Comparison of ENCODE assay signal across 8 mouse cellular contexts in the genomic region with DNA sequence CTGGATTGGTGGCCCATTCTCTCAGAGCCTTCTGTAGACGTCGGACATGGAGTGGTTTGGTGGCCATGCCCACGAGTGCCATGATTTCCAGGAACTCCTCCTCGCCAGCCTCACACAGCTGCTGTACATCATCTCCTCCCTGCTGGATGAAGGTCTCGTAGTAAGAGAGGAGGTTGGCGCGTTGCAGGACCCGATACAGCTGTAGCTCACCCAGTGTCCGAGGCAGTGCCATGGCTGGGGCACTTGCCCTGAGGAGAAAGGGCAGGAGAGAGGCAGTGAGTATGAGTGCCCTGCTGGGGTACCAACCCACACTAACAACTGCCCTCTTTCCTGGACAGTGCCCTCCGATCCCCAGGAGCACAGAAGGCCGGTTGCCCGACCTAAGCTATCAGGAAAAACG. TPM values are rescaled to one million over a fixed set of nuclear protein-coding genes. Genes with fewer than 3 reads are reported as not detected.
DNase-seq lines count a peak whose midpoint lies in the region; ATAC-seq and TF ChIP-seq lines count a peak whose summit lies in the region.

No protein-coding gene starts in this region.

- H3K4me2 ChIP-seq in forebrain, embryonic 12.5 days: peak overlapping the region; percentile 97
- H3K4me2 ChIP-seq in forebrain, embryonic 11.5 days (ENCODE audit: low read depth, low read length, severe bottlenecking): no peak overlapping the region
- H3K4me2 ChIP-seq in midbrain, embryonic 11.5 days: no peak overlapping the region
- H3K4me2 ChIP-seq in midbrain, postnatal 0 days (ENCODE audit: low read depth, low read length, poor library complexity, severe bottlenecking): no peak overlapping the region
- H3K4me2 ChIP-seq in intestine, postnatal 0 days (replicated peaks; ENCODE audit: low read depth): peak overlapping the region; percentile 93

- H3K9me3 ChIP-seq in forebrain, embryonic 12.5 days: no peaks in the 10 kb centered on the region
- no peaks in the 10 kb centered on the region for H3K9me3 ChIP-seq in forebrain, embryonic 11.5 days (ENCODE audit: control insufficient read depth, low read length)
- H3K9me3 ChIP-seq in midbrain, embryonic 11.5 days (ENCODE audit: control insufficient read depth, low read length): no peaks in the 10 kb centered on the region
- H3K9me3 ChIP-seq in midbrain, postnatal 0 days (ENCODE audit: low read length): no peaks in the 10 kb centered on the region
- no peaks in the 10 kb centered on the region for H3K9me3 ChIP-seq in intestine, postnatal 0 days (ENCODE audit: control insufficient read depth)

- no peak overlapping the region for H3K4me3 ChIP-seq in forebrain, embryonic 12.5 days (replicated peaks)
- no peak overlapping the region for H3K4me3 ChIP-seq in forebrain, embryonic 11.5 days (ENCODE audit: low read depth, low read length)
- H3K4me3 ChIP-seq in midbrain, embryonic 11.5 days (ENCODE audit: low read depth, low read length): no peak overlapping the region
- H3K4me3 ChIP-seq in midbrain, postnatal 0 days (ENCODE audit: low read depth, low read length): no peak overlapping the region
- no peak overlapping the region for H3K4me3 ChIP-seq in intestine, postnatal 0 days (ENCODE audit: low read depth, low read length)
- H3K4me3 ChIP-seq in small intestine, adult 2 months (ENCODE audit: low read depth, low read length): peak overlapping the region; percentile 19

- no peak for TF ChIP-seq POLR2A in small intestine, adult 2 months (IDR thresholded peaks at IDR 0.05; ENCODE audit: low read depth, low read length)

- H3K9ac ChIP-seq in forebrain, embryonic 12.5 days: no peak overlapping the region
- H3K9ac ChIP-seq in forebrain, embryonic 11.5 days (ENCODE audit: low read length): no peak overlapping the region
- no peak overlapping the region for H3K9ac ChIP-seq in midbrain, embryonic 11.5 days (ENCODE audit: low read length)
- no peak overlapping the region for H3K9ac ChIP-seq in midbrain, postnatal 0 days (replicated peaks; ENCODE audit: low read length, poor library complexity, severe bottlenecking)
- H3K9ac ChIP-seq in intestine, postnatal 0 days (ENCODE audit: low read depth, low read length): no peak overlapping the region

- 12% methylated on average over 13 of the region's 13 CpGs for WGBS in forebrain, embryonic 12.5 days
- 16% methylated on average over 13 of the region's 13 CpGs for WGBS in forebrain, embryonic 11.5 days
- 9% methylated on average over 13 of the region's 13 CpGs for WGBS in midbrain, embryonic 11.5 days
- WGBS in midbrain, postnatal 0 days: 21% methylated on average over 13 of the region's 13 CpGs
- WGBS in intestine, postnatal 0 days: 55% methylated on average over 13 of the region's 13 CpGs
- 73% methylated on average over 13 of the region's 13 CpGs for WGBS in small intestine, adult 2 months

- DNase-seq in forebrain, embryonic 11.5 days (ENCODE audit: low spot score): no peak
- peak; percentile 91 for DNase-seq in midbrain, embryonic 11.5 days (ENCODE audit: low spot score, missing footprints)
- DNase-seq in midbrain, postnatal 0 days (ENCODE audit: low spot score): no peak
- no peak for DNase-seq in layer of hippocampus, adult 9-10 months (ENCODE audit: low spot score)
- no peak for DNase-seq in spleen, postnatal 10 days (ENCODE audit: low spot score in 2 of 2)

- no peak for ATAC-seq in forebrain, embryonic 12.5 days (ENCODE audit: low FRiP score)
- no peak for ATAC-seq in forebrain, embryonic 11.5 days (replicated peaks; ENCODE audit: low FRiP score)
- ATAC-seq in midbrain, embryonic 11.5 days (ENCODE audit: low FRiP score): no peak
- no peak for ATAC-seq in midbrain, postnatal 0 days (ENCODE audit: low FRiP score)
- ATAC-seq in intestine, postnatal 0 days: no peak

- peaks cover 73% of the 10 kb centered on the region for H3K4me1 ChIP-seq in forebrain, embryonic 12.5 days
- H3K4me1 ChIP-seq in forebrain, embryonic 11.5 days (replicated peaks; ENCODE audit: control insufficient read depth, insufficient read depth, low read length): peaks cover 34% of the 10 kb centered on the region
- H3K4me1 ChIP-seq in midbrain, embryonic 11.5 days (ENCODE audit: control insufficient read depth, insufficient read depth, low read length): peaks cover 40% of the 10 kb centered on the region
- peaks cover 11% of the 10 kb centered on the region; the same call in 1 of the 2 replicates for H3K4me1 ChIP-seq in midbrain, postnatal 0 days (ENCODE audit: insufficient read depth, low read length)
- H3K4me1 ChIP-seq in intestine, postnatal 0 days (replicated peaks; ENCODE audit: control insufficient read depth, insufficient read depth, low read length): no peaks in the 10 kb centered on the region; the same call in 1 of the 2 replicates
- H3K4me1 ChIP-seq in small intestine, adult 2 months (ENCODE audit: control insufficient read depth, insufficient read depth, insufficient read length, low read length): peaks cover 24% of the 10 kb centered on the region

- H3K27ac ChIP-seq in forebrain, embryonic 12.5 days: no peak overlapping the region
- H3K27ac ChIP-seq in forebrain, embryonic 11.5 days (ENCODE audit: low read depth, low read length): no peak overlapping the region
- H3K27ac ChIP-seq in midbrain, embryonic 11.5 days (ENCODE audit: low read depth, low read length): no peak overlapping the region
- H3K27ac ChIP-seq in midbrain, postnatal 0 days (ENCODE audit: low read depth, low read length): no peak overlapping the region
- no peak overlapping the region for H3K27ac ChIP-seq in intestine, postnatal 0 days (ENCODE audit: low read depth, low read length)
- H3K27ac ChIP-seq in small intestine, adult 2 months (ENCODE audit: insufficient read depth, low read depth, low read length): no peak overlapping the region

- H3K27me3 ChIP-seq in forebrain, embryonic 12.5 days: peaks cover 99% of the 10 kb centered on the region
- H3K27me3 ChIP-seq in forebrain, embryonic 11.5 days (ENCODE audit: control insufficient read depth, insufficient read depth, low read length): peaks cover 69% of the 10 kb centered on the region
- H3K27me3 ChIP-seq in midbrain, embryonic 11.5 days (ENCODE audit: control insufficient read depth, insufficient read depth, low read length): peaks cover 88% of the 10 kb centered on the region
- peaks cover 55% of the 10 kb centered on the region for H3K27me3 ChIP-seq in midbrain, postnatal 0 days (ENCODE audit: insufficient read depth, low read length)
- no peaks in the 10 kb centered on the region; the same call in 1 of the 2 replicates for H3K27me3 ChIP-seq in intestine, postnatal 0 days (replicated peaks; ENCODE audit: control insufficient read depth, insufficient read depth, low read length)
- H3K27me3 ChIP-seq in small intestine, adult 2 months (ENCODE audit: control insufficient read depth, insufficient read depth, low read length): no peaks in the 10 kb centered on the region

- H3K36me3 ChIP-seq in forebrain, embryonic 12.5 days (replicated peaks): no peaks in the 10 kb centered on the region
- no peaks in the 10 kb centered on the region for H3K36me3 ChIP-seq in forebrain, embryonic 11.5 days (ENCODE audit: control insufficient read depth, insufficient read depth, low read length)
- H3K36me3 ChIP-seq in midbrain, embryonic 11.5 days (ENCODE audit: control insufficient read depth, insufficient read depth, low read length): no peaks in the 10 kb centered on the region
- H3K36me3 ChIP-seq in midbrain, postnatal 0 days (ENCODE audit: insufficient read depth, low read length): no peaks in the 10 kb centered on the region
- H3K36me3 ChIP-seq in intestine, postnatal 0 days (ENCODE audit: control insufficient read depth, insufficient read depth): peaks cover 11% of the 10 kb centered on the region
- H3K36me3 ChIP-seq in small intestine, adult 2 months (ENCODE audit: control insufficient read depth, insufficient read depth, low read length): peaks cover 20% of the 10 kb centered on the region

- TF ChIP-seq CTCF in midbrain, postnatal 0 days (IDR thresholded peaks at IDR 0.05): no peak
- TF ChIP-seq CTCF in intestine, postnatal 0 days (IDR thresholded peaks at IDR 0.05; ENCODE audit: low read depth): no peak
- no peak for TF ChIP-seq CTCF in small intestine, adult 2 months (IDR thresholded peaks at IDR 0.05; ENCODE audit: extremely low read depth, insufficient read length, insufficient replicate concordance, low read depth, low read length)

RNA-seq across cellular contexts. Expression of gene Nemp1, which starts 1.8 kb away (rescaled TPM):
- polyA plus RNA-seq in forebrain, embryonic 12.5 days (2016; fragmentation: Nextera tagmentation; extraction: Ambion mirVana): 10.0 TPM in 2 replicates
- polyA plus RNA-seq in forebrain, embryonic 11.5 days (2014; fragmentation: Nextera tagmentation; extraction: Ambion mirVana): 12.0 and 12.2 TPM in 2 replicates
- 10.0 and 10.9 TPM in 2 replicates for polyA plus RNA-seq in midbrain, embryonic 11.5 days (2014; fragmentation: Nextera tagmentation; extraction: Ambion mirVana)
- 3.2 and 3.7 TPM in 2 replicates for total RNA-seq in midbrain, postnatal 0 days (2014; rRNA removed)
- 1.4 and 1.7 TPM in 2 replicates for polyA plus RNA-seq in midbrain, postnatal 0 days (2015; fragmentation: Nextera tagmentation; extraction: Ambion mirVana)
- polyA plus RNA-seq in intestine, postnatal 0 days (2015; fragmentation: Nextera tagmentation; extraction: Ambion mirVana): 2.9 and 3.2 TPM in 2 replicates
- polyA plus RNA-seq in small intestine, adult 2 months (2012; rRNA removed): 0.67 and 2.5 TPM in 2 replicates

RNA-seq across cellular contexts. Expression of gene Nab2, which starts 3.5 kb away (rescaled TPM):
- polyA plus RNA-seq in forebrain, embryonic 12.5 days (2016; fragmentation: Nextera tagmentation; extraction: Ambion mirVana): 3.7 and 4.6 TPM in 2 replicates
- 4.9 and 5.5 TPM in 2 replicates for polyA plus RNA-seq in forebrain, embryonic 11.5 days (2014; fragmentation: Nextera tagmentation; extraction: Ambion mirVana)
- polyA plus RNA-seq in midbrain, embryonic 11.5 days (2014; fragmentation: Nextera tagmentation; extraction: Ambion mirVana): 2.1 and 2.2 TPM in 2 replicates
- total RNA-seq in midbrain, postnatal 0 days (2014; rRNA removed): 4.8 and 5.6 TPM in 2 replicates
- 1.4 and 1.6 TPM in 2 replicates for polyA plus RNA-seq in midbrain, postnatal 0 days (2015; fragmentation: Nextera tagmentation; extraction: Ambion mirVana)
- polyA plus RNA-seq in intestine, postnatal 0 days (2015; fragmentation: Nextera tagmentation; extraction: Ambion mirVana): 3.9 and 4.2 TPM in 2 replicates
- polyA plus RNA-seq in small intestine, adult 2 months (2012; rRNA removed): 9.4 and 31.8 TPM in 2 replicates

RNA-seq across cellular contexts. Expression of gene Stat6, which starts 22.1 kb away (rescaled TPM):
- polyA plus RNA-seq in forebrain, embryonic 12.5 days (2016; fragmentation: Nextera tagmentation; extraction: Ambion mirVana): 4.5 and 5.4 TPM in 2 replicates
- 6.8 and 7.8 TPM in 2 replicates for polyA plus RNA-seq in forebrain, embryonic 11.5 days (2014; fragmentation: Nextera tagmentation; extraction: Ambion mirVana)
- polyA plus RNA-seq in midbrain, embryonic 11.5 days (2014; fragmentation: Nextera tagmentation; extraction: Ambion mirVana): 5.7 and 6.9 TPM in 2 replicates
- 6.1 and 10.2 TPM in 2 replicates for total RNA-seq in midbrain, postnatal 0 days (2014; rRNA removed)
- 3.9 and 4.3 TPM in 2 replicates for polyA plus RNA-seq in midbrain, postnatal 0 days (2015; fragmentation: Nextera tagmentation; extraction: Ambion mirVana)
- 27.1 and 29.2 TPM in 2 replicates for polyA plus RNA-seq in intestine, postnatal 0 days (2015; fragmentation: Nextera tagmentation; extraction: Ambion mirVana)
- polyA plus RNA-seq in small intestine, adult 2 months (2012; rRNA removed): 45.7 and 101 TPM in 2 replicates

RNA-seq across cellular contexts. Expression of gene Myo1a, which starts 40.1 kb away (rescaled TPM):
- 0.50 and 0.59 TPM in 2 replicates for polyA plus RNA-seq in forebrain, embryonic 12.5 days (2016; fragmentation: Nextera tagmentation; extraction: Ambion mirVana)
- polyA plus RNA-seq in forebrain, embryonic 11.5 days (2014; fragmentation: Nextera tagmentation; extraction: Ambion mirVana): 0.40 and 0.51 TPM in 2 replicates
- 0.41 and 0.46 TPM in 2 replicates for polyA plus RNA-seq in midbrain, embryonic 11.5 days (2014; fragmentation: Nextera tagmentation; extraction: Ambion mirVana)
- total RNA-seq in midbrain, postnatal 0 days (2014; rRNA removed): 0.57 and 0.77 TPM in 2 replicates
- polyA plus RNA-seq in midbrain, postnatal 0 days (2015; fragmentation: Nextera tagmentation; extraction: Ambion mirVana): 0.13 and 0.15 TPM in 2 replicates
- polyA plus RNA-seq in intestine, postnatal 0 days (2015; fragmentation: Nextera tagmentation; extraction: Ambion mirVana): 73.8 and 80.3 TPM in 2 replicates
- 166 and 688 TPM in 2 replicates for polyA plus RNA-seq in small intestine, adult 2 months (2012; rRNA removed)

RNA-seq across cellular contexts. Expression of gene Lrp1, which starts 43.9 kb away (rescaled TPM):
- 81.4 and 81.8 TPM in 2 replicates for polyA plus RNA-seq in forebrain, embryonic 12.5 days (2016; fragmentation: Nextera tagmentation; extraction: Ambion mirVana)
- 71.2 and 75.0 TPM in 2 replicates for polyA plus RNA-seq in forebrain, embryonic 11.5 days (2014; fragmentation: Nextera tagmentation; extraction: Ambion mirVana)
- 52.2 and 58.8 TPM in 2 replicates for polyA plus RNA-seq in midbrain, embryonic 11.5 days (2014; fragmentation: Nextera tagmentation; extraction: Ambion mirVana)
- 297 and 319 TPM in 2 replicates for total RNA-seq in midbrain, postnatal 0 days (2014; rRNA removed)
- 79.8 and 84.4 TPM in 2 replicates for polyA plus RNA-seq in midbrain, postnatal 0 days (2015; fragmentation: Nextera tagmentation; extraction: Ambion mirVana)
- polyA plus RNA-seq in intestine, postnatal 0 days (2015; fragmentation: Nextera tagmentation; extraction: Ambion mirVana): 28.9 and 33.4 TPM in 2 replicates
- polyA plus RNA-seq in small intestine, adult 2 months (2012; rRNA removed): 82.4 and 200 TPM in 2 replicates

Comparison
In these comparisons a context has a peak if more than half of its experiments do, and no peak if none do; other contexts are left out.
1. H3K4me2 ChIP-seq: peak in forebrain, embryonic 12.5 days (single experiment) and intestine, postnatal 0 days (single experiment); none in forebrain, embryonic 11.5 days (single experiment), midbrain, embryonic 11.5 days (single experiment) and midbrain, postnatal 0 days (single experiment).